Mouse (Mus musculus) forebrain, embryonic 12.5 days (tissue): ENCODE results near the gene Gpr3. TPM values are rescaled to one million over a fixed set of nuclear protein-coding genes. Genes with fewer than 3 reads are reported as not detected.

Experiments used
- ATAC-seq: fragments of 200-750 bp; cut with Nextera tagmentation; 2 replicates; pipeline ENCODE4 v1.8.0; 2017; ENCODE audit warnings: moderate TSS enrichment; ENCODE audit not compliant: low FRiP score
- H3K27ac ChIP-seq: fragments of 300-500 bp; sonication (generic); 2 replicates; pipeline ENCODE4 v1.5.1; 2016; ENCODE audit warnings: mild to moderate bottlenecking
- H3K27me3 ChIP-seq: fragments of 300-500 bp; sonication (generic); 2 replicates; pipeline ENCODE4 v1.6.1; 2016; ENCODE audit warnings: mild to moderate bottlenecking
- H3K36me3 ChIP-seq: fragments of 300-500 bp; sonication (generic); replicated peaks from 2 replicates; pipeline ENCODE4 v1.6.1; 2016; ENCODE audit warnings: mild to moderate bottlenecking
- H3K4me1 ChIP-seq: fragments of 300-500 bp; sonication (generic); 2 replicates; pipeline ENCODE4 v1.6.1; 2016
- H3K4me2 ChIP-seq: fragments of 300-500 bp; sonication (generic); 2 replicates; pipeline ENCODE4 v1.6.1; 2016; ENCODE audit warnings: mild to moderate bottlenecking, moderate library complexity
- H3K4me3 ChIP-seq: fragments of 300-500 bp; sonication (generic); replicated peaks from 2 replicates; pipeline ENCODE4 v1.5.1; 2016; ENCODE audit warnings: mild to moderate bottlenecking
- H3K9ac ChIP-seq: fragments of 300-500 bp; sonication (generic); 2 replicates; pipeline ENCODE4 v1.6.1; 2016; ENCODE audit warnings: mild to moderate bottlenecking
- H3K9me3 ChIP-seq: fragments of 300-500 bp; sonication (generic); 2 replicates; pipeline ENCODE4 v1.6.1; 2016
- WGBS: fragments of 180-500 bp; shearing (Covaris S2); methylation state at CpG from one replicate; pipeline ENCODE4 v1.1.7; 2016; 5-methylcytosine and 5-hydroxymethylcytosine counted together
- polyA plus RNA-seq: library from polyadenylated mRNA; unstranded; fragments of >200 nt; fragmentation: Nextera tagmentation; extraction: Ambion mirVana; gene quantifications from 2 replicates; pipeline ENCODE4 v1.2.1, GENCODE M21; 2016

Gene Gpr3
- polyA plus RNA-seq, 1 experiment from 2014 or later = 0.14 TPM

GRCm38 (mm10) chr4:133194482-133194881 is 17.9 kb downstream of the Gpr3 start:
- H3K4me3 ChIP-seq = no peak overlapping the region
- H3K36me3 ChIP-seq = peaks cover 71% of the 10 kb centered on the region
- no peaks in the 10 kb centered on the region for H3K9me3 ChIP-seq
- H3K4me2 ChIP-seq = no peak overlapping the region
- peaks cover 39% of the 10 kb centered on the region for H3K4me1 ChIP-seq
- 88% methylated on average over 11 of the region's 11 CpGs for WGBS
- H3K27ac ChIP-seq = no peak overlapping the region
- H3K27me3 ChIP-seq = no peaks in the 10 kb centered on the region
- H3K9ac ChIP-seq = no peak overlapping the region
- ATAC-seq = no peak

DNA sequence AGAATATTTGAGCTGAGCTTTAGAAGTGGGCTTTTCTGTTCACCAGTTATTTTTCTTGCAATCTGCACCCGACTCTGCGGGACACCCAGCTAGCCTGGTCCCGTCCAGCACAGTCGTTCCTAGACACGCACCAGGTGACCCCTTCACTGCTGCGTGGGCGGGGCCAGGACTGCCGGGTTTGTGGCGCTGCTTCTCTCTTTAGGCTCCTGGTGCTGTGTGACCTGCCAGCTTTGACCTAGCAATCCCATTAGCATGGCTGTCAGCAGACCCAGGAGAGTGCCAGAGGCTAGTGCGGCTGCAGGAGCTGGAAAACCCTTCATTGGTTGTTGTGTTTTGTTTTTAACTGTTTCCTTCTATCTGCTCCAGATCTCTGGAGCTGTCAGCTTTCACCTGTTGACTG is 22.9 kb downstream of the Gpr3 start:
- 75% methylated on average over 10 of the region's 10 CpGs for WGBS
- H3K9ac ChIP-seq = no peak overlapping the region
- no peaks in the 10 kb centered on the region for H3K27me3 ChIP-seq
- H3K4me1 ChIP-seq = peaks cover 13% of the 10 kb centered on the region; the same call in 1 of the 2 replicates
- peaks cover 83% of the 10 kb centered on the region for H3K36me3 ChIP-seq
- H3K9me3 ChIP-seq = no peaks in the 10 kb centered on the region
- H3K4me2 ChIP-seq = no peak overlapping the region
- no peak overlapping the region for H3K27ac ChIP-seq
- ATAC-seq = no peak
- H3K4me3 ChIP-seq = no peak overlapping the region

- peaks cover 19% of the 10 kb centered on the region; the same call in 1 of the 2 replicates for H3K4me1 ChIP-seq
- no peak overlapping the region for H3K4me2 ChIP-seq
- peaks cover 59% of the 10 kb centered on the region for H3K36me3 ChIP-seq
- no peak overlapping the region for H3K27ac ChIP-seq
- H3K9me3 ChIP-seq = no peaks in the 10 kb centered on the region
- ATAC-seq = no peak
- H3K27me3 ChIP-seq = no peaks in the 10 kb centered on the region
- no peak overlapping the region for H3K4me3 ChIP-seq
- no peak overlapping the region for H3K9ac ChIP-seq
- 97% methylated on average over 5 of the region's 5 CpGs for WGBS
Observed at GRCm38 (mm10) chr4:133186856-133187255, 25.5 kb downstream of the Gpr3 start.

DNA sequence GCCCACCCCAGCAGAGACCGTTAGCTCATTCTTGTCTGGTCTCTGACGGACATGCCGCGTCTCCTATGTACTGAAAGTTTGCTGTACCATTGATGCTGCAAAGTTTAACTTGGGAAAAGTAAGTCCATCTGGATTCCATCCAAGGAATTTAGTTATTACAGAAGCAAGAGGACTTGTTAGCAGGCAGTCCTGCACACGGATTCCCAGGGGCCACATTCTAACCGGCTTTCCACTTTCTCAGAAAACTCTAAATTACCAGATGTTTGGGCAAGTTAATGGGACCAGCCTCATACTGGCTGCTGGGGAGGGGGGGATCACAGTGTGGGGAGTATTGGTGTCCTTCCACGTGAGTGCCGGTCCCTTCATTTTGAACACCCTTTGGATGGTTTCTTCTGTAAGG is 26.4 kb downstream of the Gpr3 start:
- WGBS = 89% methylated on average over 8 of the region's 8 CpGs
- ATAC-seq = no peak
- Histone ChIP-seq H3K4me2 (no peak overlapping the region), H3K4me3 (no peak overlapping the region), H3K36me3 (peaks cover 49% of the 10 kb centered on the region), H3K27me3 (no peaks in the 10 kb centered on the region), H3K9ac (no peak overlapping the region), H3K9me3 (no peaks in the 10 kb centered on the region), H3K27ac (peak overlapping the region; percentile 68; the same call in 1 of the 2 replicates), H3K4me1 (peaks cover 19% of the 10 kb centered on the region; the same call in 1 of the 2 replicates)

DNA sequence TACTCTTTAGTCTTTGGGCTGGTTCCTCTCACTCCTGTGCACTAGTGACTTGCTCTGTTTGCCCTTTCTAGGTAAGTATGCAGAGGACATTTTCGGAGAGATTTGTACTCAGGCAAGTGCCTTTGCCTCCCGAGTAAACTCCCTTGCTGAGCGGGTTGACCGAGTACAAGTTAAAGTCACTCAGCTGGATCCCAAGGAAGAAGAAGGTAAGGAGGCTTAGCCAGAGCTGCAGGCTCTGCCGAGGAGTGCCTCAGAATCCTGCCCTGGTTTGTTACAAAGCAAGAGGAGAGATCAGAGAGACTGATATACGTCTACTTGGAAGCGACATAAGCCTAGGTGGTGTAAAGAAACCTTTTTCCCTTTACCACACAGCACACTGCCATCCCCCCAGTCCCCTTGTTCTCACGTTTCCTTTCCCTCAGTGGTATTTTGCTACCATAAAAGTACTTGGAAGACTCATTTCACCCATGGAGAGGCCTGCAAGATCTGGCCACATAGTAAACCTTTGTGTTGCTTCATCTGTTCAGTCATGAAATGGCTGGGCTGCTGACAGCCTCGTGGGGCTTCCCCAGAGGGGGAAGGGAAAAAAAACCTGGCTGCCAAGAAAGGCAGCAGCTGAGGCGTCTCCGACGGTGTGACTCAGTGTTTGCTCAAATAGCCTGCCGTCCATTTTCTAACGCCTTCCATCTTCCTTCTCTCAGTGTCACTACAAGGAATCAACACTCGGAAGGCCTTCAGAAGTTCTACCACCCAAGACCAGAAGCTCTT is 27.3 kb downstream of the Gpr3 start:
- Histone ChIP-seq H3K4me1 (peaks cover 19% of the 10 kb centered on the region; the same call in 1 of the 2 replicates), H3K9ac (no peak overlapping the region), H3K9me3 (no peaks in the 10 kb centered on the region), H3K4me3 (no peak overlapping the region), H3K36me3 (peaks cover 41% of the 10 kb centered on the region), H3K4me2 (no peak overlapping the region), H3K27me3 (no peaks in the 10 kb centered on the region), H3K27ac (peak overlapping the region; percentile 68)
- 70% methylated on average over 15 of the region's 15 CpGs for WGBS
- ATAC-seq = no peak

- H3K9ac ChIP-seq = no peak overlapping the region
- no peak for ATAC-seq
- H3K27me3 ChIP-seq = no peaks in the 10 kb centered on the region
- H3K27ac ChIP-seq = 0 out of 2 replicates have a peak overlapping the region, but pooled peaks have one; percentile 8
- WGBS = 65% methylated on average over 14 of the region's 14 CpGs
- no peak overlapping the region for H3K4me2 ChIP-seq
- H3K9me3 ChIP-seq = no peaks in the 10 kb centered on the region
- no peak overlapping the region for H3K4me3 ChIP-seq
- H3K36me3 ChIP-seq = peaks cover 34% of the 10 kb centered on the region
- peaks cover 13% of the 10 kb centered on the region; the same call in 1 of the 2 replicates for H3K4me1 ChIP-seq
Observed at GRCm38 (mm10) chr4:133184031-133184897, 28.1 kb downstream of the Gpr3 start.

GRCm38 (mm10) chr4:133182439-133183033 is 29.8 kb downstream of the Gpr3 start:
- Histone ChIP-seq H3K4me2 (no peak overlapping the region), H3K4me3 (no peak overlapping the region), H3K27me3 (no peaks in the 10 kb centered on the region), H3K27ac (no peak overlapping the region), H3K4me1 (peaks cover 12% of the 10 kb centered on the region; the same call in 1 of the 2 replicates), H3K36me3 (peaks cover 23% of the 10 kb centered on the region), H3K9ac (no peak overlapping the region), H3K9me3 (no peaks in the 10 kb centered on the region)
- 96% methylated on average over 8 of the region's 8 CpGs for WGBS
- no peak for ATAC-seq

DNA sequence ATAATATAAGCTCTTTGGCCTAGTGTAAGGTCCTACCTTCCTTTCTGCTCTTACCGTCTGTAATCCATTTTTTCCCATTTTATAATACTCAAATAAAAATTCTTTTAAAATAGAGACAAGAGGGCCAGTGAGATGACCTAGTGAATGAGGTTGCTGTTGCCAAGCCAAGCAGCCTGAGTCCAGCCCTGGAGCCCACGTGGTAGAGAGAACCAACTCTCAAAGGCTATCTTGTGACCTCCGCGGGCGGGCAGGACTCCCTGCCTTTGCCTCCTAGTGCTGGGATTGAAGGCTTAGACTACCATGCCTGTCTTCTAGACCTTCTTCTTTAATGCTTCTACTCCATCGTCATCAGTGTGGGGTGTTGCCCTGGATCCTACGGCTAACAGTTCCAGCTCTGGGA is 33.1 kb downstream of the Gpr3 start:
- ATAC-seq = no peak
- no peaks in the 10 kb centered on the region for H3K27me3 ChIP-seq
- H3K4me1 ChIP-seq = peaks cover 21% of the 10 kb centered on the region
- no peak overlapping the region for H3K9ac ChIP-seq
- no peaks in the 10 kb centered on the region for H3K9me3 ChIP-seq
- H3K4me2 ChIP-seq = no peak overlapping the region
- no peak overlapping the region for H3K27ac ChIP-seq
- WGBS = 94% methylated on average over 7 of the region's 7 CpGs
- no peak overlapping the region for H3K4me3 ChIP-seq
- H3K36me3 ChIP-seq = peaks cover 15% of the 10 kb centered on the region; the same call in 1 of the 2 replicates

GRCm38 (mm10) chr4:133178305-133178704 is 34.0 kb downstream of the Gpr3 start:
- H3K4me2 ChIP-seq = no peak overlapping the region
- ATAC-seq = no peak
- H3K4me3 ChIP-seq = no peak overlapping the region
- no peak overlapping the region for H3K9ac ChIP-seq
- H3K27ac ChIP-seq = no peak overlapping the region
- H3K36me3 ChIP-seq = peaks cover 15% of the 10 kb centered on the region; the same call in 1 of the 2 replicates
- WGBS = 91% methylated on average over 5 of the region's 5 CpGs
- H3K27me3 ChIP-seq = no peaks in the 10 kb centered on the region
- H3K9me3 ChIP-seq = no peaks in the 10 kb centered on the region
- peaks cover 15% of the 10 kb centered on the region for H3K4me1 ChIP-seq

DNA sequence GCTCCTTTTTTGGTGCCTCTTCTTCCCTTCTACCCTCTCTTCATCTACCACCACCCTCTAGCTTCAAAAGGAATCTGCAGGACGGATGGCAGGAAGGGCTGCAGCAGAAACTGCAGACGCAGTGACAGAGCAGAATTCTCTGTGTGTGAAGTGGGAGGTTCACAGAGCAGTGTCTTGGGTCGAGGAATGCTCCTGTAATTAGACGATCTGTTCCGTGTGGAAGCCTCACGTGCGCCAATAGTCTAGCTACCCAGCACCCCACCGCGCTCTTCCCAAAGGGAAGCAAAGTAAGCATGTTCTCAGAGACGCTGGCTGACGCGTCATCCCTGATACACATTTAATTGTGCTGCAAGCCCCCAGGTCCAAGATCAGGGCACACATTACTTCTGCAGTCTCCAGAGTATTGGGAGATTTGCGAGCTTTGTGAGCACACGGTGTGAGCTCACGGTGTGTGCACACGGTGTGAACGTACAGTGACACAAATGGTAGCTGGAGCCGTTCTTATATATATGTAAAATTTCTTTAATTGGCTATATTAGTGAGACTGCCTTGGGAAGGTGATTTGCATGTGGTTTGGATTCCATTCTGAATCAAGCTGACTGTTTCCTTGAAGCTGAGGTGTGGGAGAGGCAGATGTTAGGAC is 35.5 kb downstream of the Gpr3 start:
- 78% methylated on average over 18 of the region's 18 CpGs for WGBS
- Histone ChIP-seq H3K9me3 (no peaks in the 10 kb centered on the region), H3K27ac (peak overlapping the region; percentile 70), H3K36me3 (peaks cover 15% of the 10 kb centered on the region; the same call in 1 of the 2 replicates), H3K9ac (no peak overlapping the region), H3K4me3 (no peak overlapping the region), H3K4me1 (peaks cover 15% of the 10 kb centered on the region), H3K4me2 (peak overlapping the region; percentile 2; the same call in 1 of the 2 replicates), H3K27me3 (no peaks in the 10 kb centered on the region)
- ATAC-seq = peak; percentile 57; the same call in 1 of the 2 replicates

DNA sequence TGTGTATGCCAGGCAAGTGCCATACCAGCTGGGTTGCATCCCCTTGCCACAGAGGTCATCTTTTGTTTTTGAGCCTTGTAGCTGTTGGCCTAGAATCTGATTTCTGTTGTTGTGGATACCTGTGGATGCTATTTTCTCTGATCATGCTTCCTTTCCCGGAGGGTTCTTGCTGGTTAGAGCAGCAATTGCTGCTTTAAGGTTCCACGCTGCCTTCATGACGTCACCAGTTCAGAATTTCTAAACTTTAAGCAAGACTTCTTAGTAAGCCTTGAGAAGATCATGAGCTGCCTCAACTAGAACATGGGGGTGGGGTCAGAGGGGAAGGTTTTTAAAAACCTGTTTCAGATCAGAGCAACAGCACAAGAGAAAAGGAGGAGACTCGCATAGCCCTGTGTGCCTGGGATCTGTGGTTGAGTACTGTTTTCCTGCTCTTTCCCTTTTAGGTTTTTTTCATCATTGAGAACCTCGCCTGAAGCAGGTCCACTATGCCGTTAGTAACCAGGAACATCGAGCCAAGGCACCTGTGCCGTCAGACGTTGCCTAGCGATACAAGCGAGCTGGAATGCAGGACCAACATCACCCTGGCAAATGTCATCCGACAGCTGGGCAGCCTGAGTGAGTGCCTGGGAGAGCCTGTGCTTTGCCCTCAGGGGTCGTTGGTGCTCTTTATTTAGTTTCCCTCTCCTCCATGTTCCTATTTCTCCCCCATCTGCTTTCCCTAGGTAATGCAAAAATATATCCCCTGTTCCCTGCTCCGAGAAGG is 36.2 kb downstream of the Gpr3 start:
- 67% methylated on average over 14 of the region's 14 CpGs for WGBS
- H3K27me3 ChIP-seq = no peaks in the 10 kb centered on the region
- no peaks in the 10 kb centered on the region for H3K9me3 ChIP-seq
- ATAC-seq = no peak
- H3K4me1 ChIP-seq = peaks cover 15% of the 10 kb centered on the region
- no peak overlapping the region for H3K9ac ChIP-seq
- peak overlapping the region; percentile 2; the same call in 1 of the 2 replicates for H3K4me2 ChIP-seq
- H3K36me3 ChIP-seq = peaks cover 15% of the 10 kb centered on the region; the same call in 1 of the 2 replicates
- H3K4me3 ChIP-seq = no peak overlapping the region
- peak overlapping the region; percentile 70 for H3K27ac ChIP-seq
